Mouse (Mus musculus) bone marrow macrophage, adult 2 months (primary cell): ENCODE measurements at regions not wholly inside any gene's neighbourhood (a gene's known extent, or its start where the extent isn't known, plus 50 kb on each side); places are given as distances from the start of the nearest gene placed in this dataset.

ENCODE experiments used
- H3K27ac ChIP-seq: 2 replicates; pipeline ENCODE4 v1.5.1; 2012; ENCODE audit warnings: low read depth, low read length; ENCODE audit not compliant: insufficient read depth
- H3K4me1 ChIP-seq: 2 replicates; pipeline ENCODE4 v1.6.1; 2012; ENCODE audit warnings: low read length; ENCODE audit not compliant: control insufficient read depth, insufficient read depth
- H3K4me3 ChIP-seq: 2 replicates; pipeline ENCODE4 v1.5.1; 2012; ENCODE audit warnings: mild to moderate bottlenecking, low read length, moderate library complexity; ENCODE audit not compliant: insufficient read depth
- CTCF ChIP-seq: IDR thresholded peaks from 2 replicates; pipeline ENCODE4 v1.5.1; 2012; ENCODE audit warnings: low read depth, mild to moderate bottlenecking, low read length, moderate library complexity
- POLR2A ChIP-seq: IDR thresholded peaks from 2 replicates; pipeline ENCODE4 v1.6.1; 2012; ENCODE audit warnings: mild to moderate bottlenecking, low read depth, low read length, borderline replicate concordance

DNA sequence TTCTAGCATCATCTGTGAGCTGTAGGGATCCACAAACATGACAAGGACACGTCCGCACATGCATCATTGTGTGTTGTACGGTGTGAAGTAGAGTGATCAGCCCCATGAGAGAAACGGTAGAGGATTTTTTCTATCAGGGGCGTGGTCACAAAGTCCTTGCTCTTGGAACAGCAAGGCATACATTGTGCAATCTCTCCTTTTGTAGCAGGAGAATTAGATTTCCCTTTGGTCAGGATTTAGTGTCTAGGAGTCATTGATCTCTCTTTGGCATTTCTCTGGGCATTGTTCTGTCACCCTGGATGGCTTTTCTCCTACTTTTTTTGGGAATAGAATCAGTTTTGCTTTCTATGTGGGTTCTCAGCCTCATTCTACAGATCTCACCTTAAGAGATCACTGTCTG is 511.3 kb downstream of the Irx1 start:
- Histone ChIP-seq H3K27ac (no peak overlapping the region), H3K4me1 (no peaks in the 10 kb centered on the region), H3K4me3 (no peak overlapping the region)
- TF ChIP-seq POLR2A, result no peak
- no peak for TF ChIP-seq CTCF

DNA sequence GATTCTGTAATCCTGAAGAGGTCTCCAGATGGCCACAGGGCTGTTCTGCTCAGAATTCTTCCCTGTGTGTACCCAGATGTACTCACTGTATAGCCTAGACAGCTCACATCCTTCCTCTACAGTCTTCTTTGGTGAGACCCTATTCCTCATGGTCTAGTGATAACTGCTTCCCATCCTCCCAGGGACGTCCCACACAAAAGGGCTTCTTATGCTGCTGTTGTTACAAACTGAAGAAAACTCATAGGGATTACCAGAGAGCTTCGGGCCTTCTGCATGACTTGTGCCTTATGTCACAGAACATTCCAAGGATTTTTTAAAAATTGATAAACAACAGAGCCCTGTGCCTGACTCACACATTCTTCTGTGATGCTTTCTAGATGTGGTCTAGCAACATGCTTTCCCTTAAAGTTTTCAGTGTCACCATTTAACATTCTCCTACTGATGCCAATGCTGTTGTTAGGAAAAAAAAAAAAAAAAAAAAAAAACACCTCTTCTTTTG is 525.9 kb downstream of the Irx1 start:
- no peak overlapping the region for H3K27ac ChIP-seq
- no peak overlapping the region for H3K4me3 ChIP-seq
- no peaks in the 10 kb centered on the region for H3K4me1 ChIP-seq
- TF ChIP-seq CTCF (no peak), POLR2A (no peak)

DNA sequence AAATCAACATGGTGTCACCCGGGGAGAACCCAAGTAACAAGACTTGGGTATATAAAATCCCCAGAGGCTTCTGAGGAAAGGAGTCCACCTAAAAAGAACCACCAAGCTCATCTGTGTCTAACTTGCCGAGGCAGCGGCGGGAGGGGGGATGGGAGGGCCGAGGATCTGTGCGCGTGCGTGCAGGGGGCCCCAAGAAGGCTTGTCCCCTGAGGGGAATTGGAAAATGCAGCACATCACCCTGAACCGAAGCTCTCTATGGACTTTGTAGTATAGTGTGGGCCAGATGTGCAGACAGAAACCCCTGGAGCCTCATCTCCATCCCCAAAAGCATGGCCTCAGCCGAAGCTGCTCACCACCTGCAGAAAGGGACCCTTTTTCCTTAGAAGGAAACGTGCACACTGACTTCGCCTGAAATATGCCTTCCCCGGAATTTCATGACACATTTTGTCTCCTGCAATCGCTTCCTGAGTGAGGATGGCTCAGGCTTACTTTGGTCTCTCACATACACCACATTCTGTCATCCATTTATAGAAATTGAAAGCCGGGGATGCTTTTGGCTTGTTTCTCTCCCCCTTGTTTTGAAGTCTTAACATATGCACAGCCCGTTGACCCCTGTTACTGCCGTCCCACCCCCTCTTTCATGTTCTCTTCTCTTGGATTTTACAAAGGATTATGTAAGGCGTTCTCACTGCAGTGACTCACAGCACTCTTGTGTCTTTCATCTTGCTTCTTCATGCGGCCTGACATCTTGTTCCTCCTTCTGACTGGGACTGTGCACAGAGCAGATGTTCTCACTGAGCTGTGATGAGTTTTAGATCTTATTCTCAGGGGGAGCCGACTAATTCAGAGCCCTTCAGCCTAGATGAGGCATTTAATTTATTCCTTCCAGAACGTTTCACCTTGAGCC is 559.6 kb downstream of the Irx1 start:
- H3K4me3 ChIP-seq, result no peak overlapping the region
- no peak for TF ChIP-seq POLR2A
- TF ChIP-seq CTCF, result no peak
- no peaks in the 10 kb centered on the region for H3K4me1 ChIP-seq
- no peak overlapping the region for H3K27ac ChIP-seq

DNA sequence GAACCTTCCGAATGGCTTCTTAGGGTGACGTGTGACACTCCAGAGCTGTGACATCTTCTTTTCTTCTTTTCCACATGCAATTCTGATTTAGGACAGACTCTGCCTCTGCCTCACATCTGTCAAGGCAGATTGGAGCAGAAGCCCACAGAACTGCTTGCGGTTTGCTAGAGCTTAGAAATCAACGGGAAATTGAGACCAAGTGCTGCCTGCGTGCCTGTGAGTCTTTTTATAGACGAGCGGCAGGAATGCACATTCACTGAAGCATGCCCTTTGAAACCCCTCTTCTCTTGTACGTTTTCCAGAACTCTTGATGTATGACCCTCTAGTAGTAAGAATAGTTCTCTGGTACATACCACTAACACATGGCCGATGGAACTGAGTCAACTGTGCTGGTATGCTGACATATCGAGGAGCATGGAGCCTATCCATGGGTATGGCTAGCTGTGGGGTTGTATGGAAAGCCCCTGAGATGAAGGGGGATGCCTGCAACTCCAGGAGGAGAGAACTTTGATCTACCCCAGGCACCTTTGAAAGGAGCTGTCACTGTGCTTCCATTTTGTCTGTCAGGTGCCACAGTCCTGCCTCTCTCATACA is 552.2 kb upstream of the Adamts16 start:
- Histone ChIP-seq H3K4me1 (no peaks in the 10 kb centered on the region), H3K4me3 (no peak overlapping the region), H3K27ac (no peak overlapping the region)
- TF ChIP-seq POLR2A (no peak), CTCF (no peak)

DNA sequence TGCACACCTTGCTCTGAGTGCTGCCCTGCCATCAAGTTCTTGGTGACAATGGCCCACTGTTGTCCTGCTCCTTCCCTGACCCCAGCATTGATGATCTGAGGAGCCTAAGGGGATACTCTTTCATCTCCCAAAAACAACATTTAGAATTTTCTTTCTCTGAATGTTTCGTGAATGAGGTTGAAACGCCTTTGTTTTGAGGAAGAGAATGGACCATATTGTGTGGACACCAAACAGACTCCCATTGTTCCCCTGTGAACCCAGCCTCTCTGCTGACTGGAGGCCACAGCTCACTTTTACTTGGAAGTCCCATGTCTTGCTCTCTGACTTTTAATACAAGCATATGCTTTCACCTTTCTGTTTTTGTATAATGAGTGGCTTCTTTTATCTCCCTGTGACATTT is 537.0 kb upstream of the Adamts16 start:
- Histone ChIP-seq H3K4me1 (no peaks in the 10 kb centered on the region), H3K27ac (no peak overlapping the region), H3K4me3 (no peak overlapping the region)
- TF ChIP-seq CTCF, result no peak
- TF ChIP-seq POLR2A, result no peak

DNA sequence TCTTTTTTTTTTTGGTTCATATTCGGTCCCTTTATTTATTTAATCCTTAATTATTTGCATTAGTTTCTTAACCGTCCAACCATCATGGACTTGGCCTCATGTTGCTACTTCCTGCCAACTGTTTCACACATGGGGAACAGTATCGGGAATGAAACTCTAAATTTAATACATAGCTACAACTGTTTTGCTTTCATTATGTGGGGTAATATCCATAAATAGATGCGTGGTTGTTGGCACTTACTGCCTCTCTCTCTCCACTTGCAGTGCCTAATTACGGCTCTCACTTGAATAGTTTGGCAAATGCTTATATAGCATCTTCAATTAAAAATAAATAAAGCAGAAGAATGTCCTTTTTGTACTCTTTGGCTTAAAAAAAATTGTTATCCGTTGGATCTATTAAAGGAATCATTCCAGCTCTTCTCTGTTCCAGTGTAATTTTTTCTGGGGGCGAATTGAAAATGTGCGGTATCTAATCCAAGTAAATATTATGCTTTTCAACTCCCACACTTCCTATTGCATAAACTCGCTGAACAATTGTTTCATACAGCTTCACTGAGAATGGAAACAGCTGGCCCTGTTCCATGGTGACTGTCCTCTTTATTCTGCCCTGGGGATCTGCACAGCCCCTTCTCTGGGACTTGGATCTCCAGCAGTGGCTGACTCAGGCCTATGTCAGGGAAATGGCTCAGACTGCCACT is 534.4 kb upstream of the Adamts16 start:
- H3K4me3 ChIP-seq, result no peak overlapping the region
- TF ChIP-seq POLR2A, result no peak
- no peak for TF ChIP-seq CTCF
- H3K27ac ChIP-seq, result no peak overlapping the region
- no peaks in the 10 kb centered on the region for H3K4me1 ChIP-seq

DNA sequence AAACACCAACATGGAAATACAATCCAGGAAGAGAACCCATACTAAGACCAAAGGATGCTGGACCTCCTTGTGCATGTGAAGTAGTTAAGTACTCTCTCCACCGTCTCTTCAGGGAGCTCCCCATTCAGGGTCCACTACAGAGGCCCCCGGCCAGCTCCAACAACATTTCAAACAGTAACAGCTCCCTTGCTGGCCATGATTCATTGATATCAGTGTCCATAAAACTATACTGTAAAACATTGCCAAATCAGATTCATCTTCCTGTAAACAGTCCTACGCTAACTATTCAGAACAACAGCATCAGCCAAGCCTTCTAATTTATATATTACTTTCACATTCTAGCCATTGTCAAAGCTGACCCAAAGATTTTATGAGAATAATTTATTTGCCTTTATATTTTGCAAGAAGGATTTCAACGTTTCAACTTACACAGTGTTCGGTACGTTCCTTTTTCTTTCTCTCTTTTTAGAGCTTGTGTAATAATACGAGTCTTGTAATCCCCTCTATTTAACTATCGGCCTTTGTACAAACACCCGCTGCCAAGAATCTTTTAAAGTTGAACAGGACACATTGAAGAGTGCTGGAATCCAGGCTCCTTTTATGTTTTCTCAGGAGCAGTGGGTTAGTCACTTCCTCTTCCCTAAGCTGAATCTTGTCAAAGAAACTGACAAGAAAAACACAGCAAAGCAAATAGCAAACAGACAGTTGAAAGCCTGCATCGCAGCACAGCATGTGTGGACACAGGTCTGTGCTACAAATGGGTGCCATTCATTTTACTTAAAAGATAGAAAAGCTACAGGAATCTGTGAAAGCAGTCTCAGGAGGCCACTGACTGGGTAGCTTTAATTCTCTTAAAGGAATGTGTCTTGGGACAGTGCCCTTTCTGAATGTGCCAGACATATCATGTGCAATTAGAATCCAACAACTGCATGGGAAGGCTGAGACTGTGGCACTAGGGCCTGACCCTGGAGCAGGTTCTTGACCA is 531.4 kb upstream of the Adamts16 start:
- Histone ChIP-seq H3K27ac (no peak overlapping the region), H3K4me1 (no peaks in the 10 kb centered on the region), H3K4me3 (no peak overlapping the region)
- TF ChIP-seq POLR2A (no peak), CTCF (no peak)

DNA sequence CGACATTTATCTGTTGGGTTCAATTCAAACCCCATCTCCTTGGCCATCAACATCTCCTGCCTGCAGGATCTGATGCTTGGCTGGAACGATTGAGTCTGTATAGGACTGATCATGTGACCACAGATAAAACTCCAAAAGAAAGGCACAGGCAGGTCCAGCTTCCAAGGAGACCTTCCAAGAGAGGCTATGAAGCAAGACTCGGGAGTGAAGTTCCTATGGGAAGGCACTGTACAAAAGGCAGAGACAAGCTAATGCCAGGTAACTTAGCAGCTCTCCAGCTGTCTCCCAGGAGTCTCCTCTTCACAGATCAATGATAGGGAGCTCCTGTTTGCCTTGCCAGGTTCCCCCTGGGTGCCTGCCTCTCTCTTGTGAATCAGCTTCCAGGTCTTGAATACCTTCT is 528.2 kb upstream of the Adamts16 start:
- TF ChIP-seq POLR2A (no peak), CTCF (no peak)

DNA sequence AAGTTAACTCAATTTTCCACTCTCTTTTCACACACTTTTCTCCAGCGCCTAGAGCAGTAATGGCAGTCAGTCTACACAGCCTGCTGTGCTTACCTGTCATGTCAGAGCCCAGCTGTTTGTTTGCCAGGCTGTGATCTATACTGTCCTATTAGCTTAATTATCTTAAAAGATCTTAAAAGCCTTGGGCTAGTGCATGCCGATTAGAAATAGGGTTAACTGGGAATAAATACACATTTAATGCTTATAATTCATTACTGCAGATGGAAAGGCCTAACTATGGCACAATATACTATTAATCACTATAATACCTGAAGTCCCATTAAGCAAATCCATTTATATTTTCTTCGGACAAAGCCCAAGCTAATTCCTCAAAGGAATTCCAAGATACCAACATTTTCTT is 523.6 kb upstream of the Adamts16 start:
- TF ChIP-seq CTCF (no peak), POLR2A (no peak)
- no peaks in the 10 kb centered on the region for H3K4me1 ChIP-seq
- no peak overlapping the region for H3K4me3 ChIP-seq
- H3K27ac ChIP-seq, result no peak overlapping the region

More for the DNA sequence above, 528.2 kb upstream of the Adamts16 start:
- Histone ChIP-seq H3K27ac (no peak overlapping the region), H3K4me1 (no peaks in the 10 kb centered on the region), H3K4me3 (no peak overlapping the region)
